Mouse (Mus musculus): ENCODE results near the gene Syk.

The Syk gene

DNA sequence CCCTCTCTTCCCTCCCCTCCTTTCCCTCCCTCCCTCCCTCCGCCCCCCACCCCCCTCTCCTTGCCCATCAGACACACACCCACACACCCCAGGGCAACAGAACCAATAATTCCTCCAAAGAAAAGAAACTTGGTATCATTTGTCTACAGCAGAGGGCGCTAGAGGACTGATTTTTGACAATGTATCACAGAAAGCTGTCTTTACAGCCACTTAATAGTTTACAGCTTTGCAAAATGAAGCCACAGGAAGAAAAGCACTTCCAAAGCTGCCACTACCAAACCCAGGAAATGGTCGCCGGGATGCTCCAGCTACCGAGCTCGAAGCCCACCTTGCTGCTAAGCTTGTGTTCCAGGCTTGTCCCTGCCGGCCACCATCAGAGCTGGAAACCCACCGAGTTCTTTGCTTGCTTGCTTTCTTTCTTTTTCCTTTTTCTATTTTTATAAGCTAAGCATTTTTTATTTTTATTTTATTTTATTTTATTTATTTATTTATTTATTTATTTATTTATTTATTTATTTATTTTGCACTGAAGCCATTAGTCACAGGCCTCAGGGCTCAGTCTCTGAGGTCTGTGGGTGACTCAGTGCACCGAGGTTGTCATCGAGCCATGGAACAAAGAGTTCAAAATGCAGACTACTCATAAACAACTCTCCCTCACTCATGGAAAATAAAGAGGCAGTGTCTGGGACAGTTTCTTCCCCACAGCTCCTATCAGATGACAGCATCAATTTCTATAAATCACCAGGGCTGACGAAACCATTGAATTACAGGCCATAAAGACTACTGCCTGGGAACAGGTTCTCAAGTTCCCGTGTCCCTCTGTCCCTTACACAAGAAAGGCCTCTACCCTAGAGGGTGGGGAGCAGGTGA is 68.6 kb downstream of the Syk start:
- DNase-seq (ENCODE audit: low spot score) = no peak

DNA sequence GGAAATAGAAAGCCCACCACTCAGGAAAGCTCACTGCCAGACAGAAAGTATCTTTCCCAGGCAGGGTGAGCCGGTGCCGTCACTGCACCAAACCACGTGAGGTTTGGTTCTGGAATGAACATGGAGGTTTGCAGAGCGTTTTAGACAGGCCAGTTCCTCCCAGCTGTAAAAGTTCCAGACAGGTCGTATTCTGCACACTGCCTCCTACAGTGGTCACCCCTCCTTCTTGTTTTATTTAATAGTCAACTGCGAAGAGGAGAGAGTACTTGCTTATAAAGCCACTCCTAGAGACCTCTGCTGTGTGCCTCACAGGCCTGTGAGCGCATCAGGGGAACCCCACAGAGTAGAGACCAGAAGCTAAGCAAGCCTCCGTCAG is 69.3 kb downstream of the Syk start:
- DNase-seq (ENCODE audit: low spot score) = no peak

DNA sequence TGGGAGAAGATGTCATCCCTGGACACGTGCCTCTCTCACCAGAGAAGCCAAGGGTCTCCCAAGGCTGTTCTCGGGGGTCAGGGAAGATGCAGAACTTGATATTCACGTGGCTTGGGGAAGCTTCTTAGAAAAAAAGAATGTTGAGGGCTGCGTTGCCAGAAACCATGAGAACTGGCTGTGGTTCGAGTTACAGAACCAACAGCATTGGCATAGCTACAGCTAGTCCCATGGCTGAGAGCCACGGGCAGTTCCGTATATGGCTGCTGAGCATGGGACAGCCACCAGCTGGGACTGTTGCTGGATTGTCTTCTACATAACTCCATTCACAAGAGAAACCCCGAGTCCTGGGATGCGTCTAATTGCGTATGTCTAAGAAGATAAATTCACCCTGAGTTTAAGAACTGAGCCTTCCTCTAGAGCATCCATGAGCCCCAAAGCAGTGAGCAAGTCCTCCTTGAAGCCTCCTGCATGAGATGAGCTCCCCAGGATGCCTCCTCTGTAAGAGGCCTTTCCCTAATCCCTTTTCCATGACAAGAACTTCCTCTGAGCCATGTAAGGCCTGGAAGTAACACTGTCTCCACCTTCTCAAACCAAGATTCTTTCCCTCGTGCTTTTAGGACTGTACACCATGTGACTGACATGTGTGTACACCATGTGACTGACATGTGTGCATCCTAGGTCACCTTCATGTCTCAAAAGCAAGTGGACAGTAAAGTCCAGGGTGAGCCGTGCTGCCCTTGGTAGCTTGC is 71.3 kb downstream of the Syk start:
- DNase-seq (ENCODE audit: low spot score) = no peak

DNA sequence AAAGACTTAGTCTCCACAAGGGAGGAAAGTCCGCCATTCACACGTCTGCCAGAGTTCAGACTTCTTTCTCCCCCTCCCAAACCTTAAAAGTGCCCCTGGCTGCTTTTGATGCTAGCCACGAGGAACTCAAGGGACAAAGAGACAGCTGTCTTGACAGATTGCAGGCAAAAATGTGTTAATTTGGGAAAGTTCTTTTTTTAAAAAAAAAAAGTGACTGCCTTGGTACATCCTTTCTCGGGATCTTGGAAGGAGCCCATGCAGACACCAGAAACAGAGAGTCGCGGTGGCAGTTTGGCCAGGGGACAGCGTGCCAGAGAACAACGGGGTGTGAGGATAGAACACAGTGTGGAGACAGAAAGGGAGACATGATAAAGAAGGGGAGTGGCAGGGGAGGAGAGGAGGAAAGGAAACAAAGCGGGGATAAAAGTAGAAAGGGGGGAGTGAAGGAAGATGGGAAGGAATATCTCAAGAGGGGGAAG is 71.9 kb downstream of the Syk start:
- no peak for DNase-seq (ENCODE audit: low spot score)

DNA sequence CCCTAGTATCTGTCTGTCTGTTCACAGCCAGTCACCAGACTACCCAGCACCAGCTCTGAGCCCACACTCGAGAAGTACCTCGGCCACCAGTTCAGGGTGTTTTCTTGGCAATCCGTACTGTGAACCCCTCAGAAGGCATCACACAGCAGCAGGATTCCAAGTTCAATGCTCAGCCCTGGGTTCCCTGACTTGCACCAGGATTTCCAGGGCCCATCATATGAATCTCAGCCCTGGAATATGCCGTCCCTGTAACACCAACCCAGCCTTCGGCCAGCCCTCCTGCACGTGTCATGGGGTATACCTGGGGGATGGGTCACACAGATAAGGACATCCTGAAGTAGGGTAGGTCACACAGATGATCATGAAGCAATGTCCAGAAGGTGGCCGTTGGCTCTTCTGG is 75.0 kb downstream of the Syk start:
- no peak for DNase-seq (ENCODE audit: low spot score)

DNA sequence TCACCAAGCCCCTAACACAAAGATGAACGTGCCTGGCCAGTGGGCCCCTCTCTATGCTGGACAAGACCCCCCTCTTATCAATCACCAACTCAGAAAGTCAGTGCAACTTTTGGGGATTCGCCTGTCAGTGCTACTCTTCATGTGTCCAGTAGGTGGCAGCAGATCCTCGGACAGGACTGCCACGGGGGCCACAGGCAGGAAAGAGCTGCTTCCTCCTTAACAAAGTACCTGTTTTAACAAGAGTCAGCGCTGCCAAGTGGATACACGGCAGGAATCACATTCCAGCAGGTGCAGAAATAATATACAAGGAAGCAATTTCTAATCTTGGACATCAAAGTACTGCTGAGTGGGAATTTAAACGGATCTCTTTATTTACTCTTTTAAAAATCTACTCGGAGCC is 75.5 kb downstream of the Syk start:
- DNase-seq (ENCODE audit: low spot score) = peak; percentile 40

DNA sequence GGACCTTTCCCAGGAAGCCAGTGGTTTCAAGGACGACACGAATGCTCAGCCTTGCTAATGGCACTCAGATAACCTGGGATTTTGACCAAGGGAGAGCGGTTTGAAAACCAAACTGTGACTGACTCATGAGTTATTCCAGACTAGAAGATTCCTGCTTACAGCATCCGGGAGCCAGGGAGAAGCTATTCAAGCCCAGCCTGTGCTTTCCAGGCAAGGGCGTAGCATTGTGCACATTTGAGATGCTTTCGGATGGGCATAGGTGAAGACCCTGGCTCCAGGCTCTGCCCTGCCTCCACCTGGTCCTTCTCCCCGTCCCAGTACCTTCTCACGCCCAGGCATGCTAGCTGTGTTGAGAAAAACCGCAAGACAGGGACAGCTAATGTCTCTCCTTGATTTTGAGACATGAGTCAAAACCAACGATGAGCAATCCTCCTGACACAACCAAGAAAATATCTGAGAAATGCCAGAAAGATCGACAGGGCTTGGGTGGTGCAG is 76.2 kb downstream of the Syk start:
- DNase-seq (ENCODE audit: low spot score) = no peak

DNA sequence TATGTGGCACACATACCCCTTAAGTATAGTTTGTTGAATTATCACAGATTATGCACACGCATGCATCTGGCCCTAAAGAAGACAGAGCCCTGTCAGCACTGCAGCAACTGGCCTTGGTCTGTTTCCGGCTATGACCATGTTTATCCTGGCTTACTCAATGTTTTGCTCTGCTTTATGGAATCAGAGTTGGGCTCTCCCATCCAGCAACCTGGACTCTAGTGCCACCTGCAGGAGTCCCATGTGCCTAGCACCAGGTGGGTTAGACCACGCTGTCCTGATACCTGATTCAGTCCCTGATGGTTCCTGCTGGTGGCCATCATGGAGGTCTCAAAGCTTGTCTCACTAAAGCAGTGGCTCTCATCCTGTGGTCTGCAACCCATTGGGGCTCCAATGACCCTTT is 86.9 kb downstream of the Syk start:
- DNase-seq (ENCODE audit: low spot score) = no peak

DNA sequence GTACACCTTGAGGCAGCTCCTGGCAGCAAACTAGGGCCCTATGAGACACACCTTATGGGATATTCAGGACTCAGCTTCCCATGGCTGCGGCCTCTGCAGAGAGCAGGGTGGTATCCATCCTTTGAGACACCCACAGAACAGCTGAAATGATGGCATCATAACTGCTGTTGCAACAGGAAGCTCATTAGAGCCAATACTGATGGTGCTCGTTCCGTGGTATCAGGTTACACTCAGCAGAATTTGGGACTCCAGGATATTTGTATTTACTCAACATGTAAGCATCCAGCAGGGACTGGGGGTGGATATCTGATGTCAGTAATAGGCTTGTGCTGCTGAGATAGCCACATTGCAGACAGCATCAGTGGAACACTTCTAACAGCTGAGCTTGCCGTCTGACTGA is 90.3 kb downstream of the Syk start:
- DNase-seq (ENCODE audit: low spot score) = no peak

DNA sequence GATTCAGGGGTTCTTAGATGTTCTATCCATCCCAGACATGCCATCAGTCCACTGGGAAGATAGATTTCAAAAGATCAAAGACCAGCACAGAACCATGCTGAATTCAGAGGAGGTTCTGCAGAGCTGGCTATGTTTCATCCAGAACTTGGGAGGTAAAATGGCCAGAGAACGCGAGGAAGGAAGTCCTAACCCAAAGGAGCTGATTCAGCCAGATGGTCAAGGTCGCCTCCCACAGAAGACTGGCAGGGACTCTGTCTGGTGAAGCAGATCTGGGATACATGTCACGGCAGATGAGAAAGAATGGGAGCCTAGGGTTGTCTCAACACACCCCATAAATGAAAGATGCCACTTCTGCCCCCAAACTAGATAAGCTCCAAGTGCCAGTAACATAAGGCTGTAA is 90.9 kb downstream of the Syk start:
- DNase-seq (ENCODE audit: low spot score) = no peak

DNA sequence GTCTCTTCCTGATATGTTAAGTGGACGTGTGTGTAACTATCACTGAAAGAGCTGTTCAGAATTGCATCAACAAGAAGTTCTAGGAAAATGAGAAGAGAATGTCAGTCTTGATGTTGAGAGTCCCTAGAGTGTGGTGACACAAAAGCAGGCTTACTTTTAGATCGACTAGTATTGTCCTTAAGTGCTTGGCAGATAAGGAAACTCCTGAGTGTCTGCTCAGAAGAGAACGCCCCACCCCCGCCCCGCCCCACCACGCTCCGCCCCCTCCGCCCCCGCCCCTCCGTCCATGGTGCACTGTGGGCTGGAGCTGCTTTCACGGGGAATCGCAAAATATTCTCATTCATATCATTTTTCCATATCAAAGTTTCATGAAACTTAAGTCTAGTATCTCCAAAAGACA is 91.9 kb downstream of the Syk start:
- no peak for DNase-seq (ENCODE audit: low spot score)

DNA sequence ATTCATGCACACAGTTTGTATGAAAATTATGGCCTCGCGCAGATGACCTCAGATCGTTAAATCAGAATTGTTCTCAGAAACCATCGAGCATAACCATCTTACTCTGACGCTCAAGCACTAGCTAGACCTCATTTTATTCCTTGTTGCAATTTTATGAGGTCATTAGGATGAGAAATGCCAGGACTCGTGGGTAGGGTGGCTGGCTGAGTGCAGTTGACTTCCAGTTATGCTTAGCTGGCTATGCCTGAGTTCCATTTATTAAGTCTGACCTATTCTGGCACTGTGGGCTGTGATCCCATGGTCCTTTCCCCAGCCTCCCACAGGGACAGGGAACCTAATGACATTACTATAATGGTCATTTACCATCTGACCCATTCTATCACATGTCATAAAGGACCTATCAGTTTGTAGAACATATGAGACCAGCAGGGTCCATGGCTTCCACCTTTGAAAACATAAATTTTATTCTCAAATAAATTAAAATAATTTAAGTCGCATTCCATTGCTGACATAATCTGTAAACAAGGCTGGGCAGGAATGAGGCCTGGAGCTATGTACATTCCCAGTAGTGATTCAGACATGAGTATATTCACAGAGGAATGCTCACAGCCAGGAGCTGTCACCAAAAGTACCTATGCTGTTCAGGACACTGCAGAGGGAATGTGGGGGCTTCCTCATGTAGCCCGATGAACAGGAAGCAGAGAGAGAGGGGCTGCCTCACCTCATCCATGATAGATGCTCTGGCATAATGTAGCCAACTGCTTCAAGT is 92.7 kb downstream of the Syk start:
- no peak for DNase-seq (ENCODE audit: low spot score)

DNA sequence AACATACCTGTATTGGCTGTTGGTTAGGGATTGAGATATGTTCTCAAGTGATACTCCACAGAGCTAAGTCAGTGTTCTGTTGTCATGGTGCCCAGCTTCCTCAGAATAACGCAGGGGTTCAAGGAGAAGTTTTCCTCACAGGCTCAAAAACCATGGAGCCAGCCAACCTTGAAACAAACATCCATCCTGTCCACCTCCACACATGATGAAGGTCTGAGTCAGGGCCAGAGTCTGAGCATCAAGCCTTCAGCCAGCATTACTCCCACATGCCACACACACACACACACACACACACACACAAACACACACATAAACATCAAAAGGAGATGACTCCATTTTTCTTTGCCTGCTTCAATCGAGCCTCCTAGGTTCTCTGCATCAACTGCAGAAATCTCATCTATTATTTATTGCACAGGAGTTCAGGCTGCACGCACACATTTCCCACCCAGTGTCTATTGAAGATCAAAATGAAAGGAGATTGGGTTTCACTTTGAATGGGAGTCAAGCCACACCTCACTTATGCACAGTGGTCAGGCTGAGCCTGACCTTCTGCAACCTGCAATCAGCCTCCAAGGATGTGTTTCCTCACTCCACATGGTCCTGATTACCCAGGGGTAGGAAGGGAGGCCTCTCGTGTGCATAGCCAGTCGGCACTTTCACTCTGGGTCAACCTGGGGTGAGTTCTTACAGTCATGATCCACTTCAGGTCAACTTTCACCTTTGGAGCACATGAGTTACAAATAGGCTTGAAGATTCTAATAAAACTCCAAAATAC is 93.9 kb downstream of the Syk start:
- no peak for DNase-seq (ENCODE audit: low spot score)

DNA sequence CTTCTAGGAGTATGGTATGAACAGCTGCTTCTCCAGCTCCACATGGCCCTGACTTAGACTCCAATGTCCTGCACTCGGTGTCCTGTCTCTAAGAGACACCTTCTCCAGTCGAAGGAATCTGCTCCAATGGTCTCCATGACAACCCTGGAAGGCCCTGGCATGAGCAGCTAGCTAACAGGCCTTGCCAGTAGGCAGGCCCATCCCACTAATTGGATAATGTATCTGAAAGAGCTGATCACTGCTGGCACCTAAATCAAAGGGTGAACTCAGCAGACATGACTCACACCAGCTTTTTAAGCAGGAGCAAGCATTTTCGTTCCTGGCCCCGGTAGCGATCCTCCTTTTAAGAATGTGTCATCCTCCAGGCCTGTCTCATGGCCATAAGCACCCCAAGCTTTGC is 96.9 kb downstream of the Syk start:
- no peak for DNase-seq (ENCODE audit: low spot score)

DNA sequence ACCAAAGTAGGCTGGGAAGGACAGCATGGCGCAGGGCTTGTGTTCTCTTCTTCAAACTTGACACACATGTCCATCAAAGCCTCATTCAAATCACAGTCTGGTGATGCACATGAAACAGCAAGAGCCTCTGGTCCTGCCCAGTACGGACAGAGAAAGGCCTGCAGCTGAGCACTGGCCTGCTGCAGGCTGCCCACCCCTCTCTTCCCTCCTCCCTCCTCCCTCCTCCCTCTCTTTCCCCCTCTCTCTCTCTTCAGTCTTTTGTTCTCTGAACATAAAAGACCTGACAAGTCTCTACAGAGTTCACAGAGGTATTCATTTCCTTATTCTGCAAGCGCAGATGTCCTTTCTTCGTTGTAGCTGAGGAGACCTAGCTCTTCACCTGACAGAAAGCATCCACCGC is 99.1 kb downstream of the Syk start:
- no peak for DNase-seq (ENCODE audit: low spot score)

DNA sequence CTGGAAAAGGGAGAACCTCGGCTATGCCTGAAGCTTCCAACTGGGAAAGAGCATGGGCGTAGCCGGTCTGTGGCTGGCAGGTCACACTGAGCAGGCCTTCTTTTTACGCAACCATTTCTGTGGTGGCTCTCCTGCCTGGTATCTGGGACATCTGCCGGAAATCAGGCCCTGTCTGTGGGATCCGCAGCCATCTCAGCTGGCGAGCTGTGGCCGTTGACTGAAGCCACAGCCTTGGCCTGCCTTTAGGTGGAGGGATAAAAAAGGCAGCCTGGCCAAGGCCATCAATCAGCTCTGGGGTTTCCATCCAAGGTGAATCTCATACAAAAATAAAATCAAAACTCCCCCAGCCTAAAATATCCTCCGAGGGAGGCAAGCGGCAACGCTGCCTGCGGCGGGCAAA is 107.5 kb downstream of the Syk start:
- no peak for DNase-seq (ENCODE audit: low spot score)

DNA sequence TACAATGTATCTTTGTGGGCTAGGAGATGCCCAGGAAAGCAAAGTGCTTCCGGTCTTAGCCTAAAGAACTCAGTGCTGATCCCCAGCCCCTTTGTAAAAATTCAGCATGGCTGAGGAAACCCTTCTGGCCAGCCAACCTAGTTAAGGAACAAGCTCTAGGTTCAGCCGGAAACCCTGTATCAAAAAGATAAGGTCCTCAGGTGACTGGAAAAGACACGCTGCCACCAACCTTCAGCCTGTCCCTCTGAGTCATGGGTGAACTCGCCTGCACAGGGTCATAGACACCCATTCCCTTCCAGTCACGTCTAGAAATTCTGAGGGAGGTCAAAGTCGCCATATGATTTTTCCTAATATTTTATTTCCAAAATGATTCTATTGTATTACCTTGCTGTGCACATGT is 109.3 kb downstream of the Syk start:
- no peak for DNase-seq (ENCODE audit: low spot score)

DNA sequence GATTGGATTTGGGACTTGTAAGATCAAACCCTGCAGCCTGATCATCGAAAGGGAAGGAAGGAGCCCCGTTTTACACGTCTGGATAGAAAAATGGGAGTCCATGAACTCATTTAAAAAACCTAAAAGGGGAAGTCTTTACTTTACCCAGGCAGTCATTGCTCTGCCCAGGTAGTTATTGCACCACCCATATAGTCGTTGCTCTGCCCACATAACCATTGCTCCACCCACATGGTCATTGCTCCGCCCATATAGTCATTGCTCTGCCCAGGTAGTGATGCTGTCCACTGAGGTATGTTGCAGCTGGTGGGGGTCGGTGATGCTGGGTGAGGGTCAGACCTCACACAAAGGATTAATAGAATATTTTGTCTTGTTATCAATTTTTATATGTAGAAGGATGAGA is 111.9 kb downstream of the Syk start:
- DNase-seq (ENCODE audit: low spot score) = no peak

Data from spleen, adult 12 weeks (tissue).